Comparison of ENCODE assay signal across 9 mouse cellular contexts in the genomic region with DNA sequence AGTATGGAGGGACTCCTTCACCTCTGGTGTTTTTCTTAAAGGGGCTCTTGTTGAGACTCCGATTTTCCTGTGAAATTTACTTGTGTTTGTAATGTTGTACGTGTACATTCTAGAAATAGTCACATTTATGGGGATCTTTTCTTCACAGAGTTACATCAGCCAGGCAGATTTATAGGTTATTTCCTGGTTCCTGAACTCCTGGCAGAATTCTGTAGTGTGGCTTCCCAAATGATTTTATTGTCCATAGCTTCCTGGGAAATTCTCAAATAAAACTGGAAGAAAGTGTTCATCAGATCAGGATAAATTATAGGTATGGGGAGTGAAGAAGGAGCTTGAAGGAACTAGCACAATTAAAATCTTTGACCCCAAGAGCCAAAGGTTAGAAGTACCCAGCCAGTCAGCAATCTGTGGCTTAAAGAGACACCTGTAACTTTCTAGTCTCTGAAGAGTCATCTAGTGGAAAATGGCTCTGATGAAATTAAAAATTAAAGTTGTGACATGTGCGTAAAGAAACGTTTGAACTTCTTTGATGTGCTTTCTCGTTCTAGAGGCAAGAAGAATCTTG.
DNase-seq lines count a peak whose midpoint lies in the region; ATAC-seq and TF ChIP-seq lines count a peak whose summit lies in the region.
"Had no signal": no experiment of that assay in that cellular context is flagged by ENCODE, and none has a peak within 500 bp of the region (broad histone marks: within the 10 kb centered on the region; RNA-seq: fewer than 3 reads in every experiment).

No protein-coding gene starts in this region.

- no peak for DNase-seq in heart, embryonic 10.5 days (ENCODE audit: low spot score)
- no peak for DNase-seq in kidney, postnatal 4 days
- no peak for DNase-seq in limb, embryonic 14.5 days (ENCODE audit: low spot score)
- no peak for DNase-seq in spleen, postnatal 10 days (ENCODE audit: low spot score in 2 of 2)
- no peak for DNase-seq in cerebellum, adult 9-10 months

- no peaks in the 10 kb centered on the region for H3K4me1 ChIP-seq in heart, embryonic 13.5 days
- no peaks in the 10 kb centered on the region for H3K4me1 ChIP-seq in heart, embryonic 10.5 days
- peaks cover 3% of the 10 kb centered on the region; the same call in 1 of the 2 replicates for H3K4me1 ChIP-seq in kidney, embryonic 16.5 days (ENCODE audit: insufficient read depth, low read length)
- H3K4me1 ChIP-seq in embryonic facial prominence, embryonic 15.5 days: no peaks in the 10 kb centered on the region
- H3K4me1 ChIP-seq in limb, embryonic 14.5 days (ENCODE audit: control insufficient read depth, insufficient read depth, low read length): no peaks in the 10 kb centered on the region

- H3K4me2 ChIP-seq in heart, embryonic 13.5 days: peak overlapping the region; percentile 48
- H3K4me2 ChIP-seq in kidney, embryonic 16.5 days (replicated peaks; ENCODE audit: low read depth, low read length): peak overlapping the region; percentile 55
- peak overlapping the region; percentile 42; the same call in 1 of the 2 replicates for H3K4me2 ChIP-seq in embryonic facial prominence, embryonic 15.5 days (replicated peaks)
- peak overlapping the region; percentile 27; the same call in 1 of the 2 replicates for H3K4me2 ChIP-seq in limb, embryonic 14.5 days (replicated peaks; ENCODE audit: low read depth, low read length, severe bottlenecking)

- H3K27ac ChIP-seq in heart, embryonic 13.5 days (replicated peaks): no peak overlapping the region
- H3K27ac ChIP-seq in heart, embryonic 10.5 days: no peak overlapping the region
- H3K27ac ChIP-seq in kidney, embryonic 16.5 days (ENCODE audit: low read length): no peak overlapping the region
- no peak overlapping the region for H3K27ac ChIP-seq in embryonic facial prominence, embryonic 15.5 days (replicated peaks)
- H3K27ac ChIP-seq in limb, embryonic 14.5 days (replicated peaks; ENCODE audit: low read depth, low read length): no peak overlapping the region

- H3K27me3 ChIP-seq in heart, embryonic 13.5 days (replicated peaks): no peaks in the 10 kb centered on the region; the same call in 1 of the 2 replicates
- peaks cover 4% of the 10 kb centered on the region; the same call in 1 of the 2 replicates for H3K27me3 ChIP-seq in heart, embryonic 10.5 days (ENCODE audit: insufficient read depth, poor library complexity, severe bottlenecking)
- H3K27me3 ChIP-seq in kidney, embryonic 16.5 days (ENCODE audit: insufficient read depth, low read length): no peaks in the 10 kb centered on the region
- H3K27me3 ChIP-seq in embryonic facial prominence, embryonic 15.5 days: no peaks in the 10 kb centered on the region
- no peaks in the 10 kb centered on the region for H3K27me3 ChIP-seq in limb, embryonic 14.5 days (ENCODE audit: control insufficient read depth, insufficient read depth, low read length)

- TF ChIP-seq POLR2A in limb, embryonic 14.5 days (IDR thresholded peaks at IDR 0.05; ENCODE audit: borderline replicate concordance, extremely low read depth, insufficient read depth, insufficient read length): no peak

- H3K36me3 ChIP-seq in heart, embryonic 13.5 days: no peaks in the 10 kb centered on the region
- H3K36me3 ChIP-seq in heart, embryonic 10.5 days: no peaks in the 10 kb centered on the region
- H3K36me3 ChIP-seq in kidney, embryonic 16.5 days (ENCODE audit: insufficient read depth, low read length): no peaks in the 10 kb centered on the region
- H3K36me3 ChIP-seq in embryonic facial prominence, embryonic 15.5 days: no peaks in the 10 kb centered on the region
- no peaks in the 10 kb centered on the region for H3K36me3 ChIP-seq in limb, embryonic 14.5 days (ENCODE audit: control insufficient read depth, insufficient read depth, low read length)

- H3K4me3 ChIP-seq in heart, embryonic 13.5 days: 0 out of 2 replicates have a peak overlapping the region, but pooled peaks have one; percentile 11
- H3K4me3 ChIP-seq in heart, embryonic 10.5 days: no peak overlapping the region
- H3K4me3 ChIP-seq in kidney, embryonic 16.5 days (ENCODE audit: low read length): peak overlapping the region; percentile 34
- 0 out of 2 replicates have a peak overlapping the region, but pooled peaks have one; percentile 8 for H3K4me3 ChIP-seq in embryonic facial prominence, embryonic 15.5 days (replicated peaks)
- no peak overlapping the region for H3K4me3 ChIP-seq in limb, embryonic 14.5 days (replicated peaks; ENCODE audit: low read length)

- WGBS in heart, embryonic 13.5 days: 59% methylated on average over 5 of the region's 5 CpGs
- 69% methylated on average over 5 of the region's 5 CpGs for WGBS in heart, embryonic 10.5 days
- WGBS in kidney, embryonic 16.5 days: 34% methylated on average over 5 of the region's 5 CpGs
- 49% methylated on average over 5 of the region's 5 CpGs for WGBS in embryonic facial prominence, embryonic 15.5 days
- 48% methylated on average over 5 of the region's 5 CpGs for WGBS in limb, embryonic 14.5 days

- no peak for ATAC-seq in heart, embryonic 13.5 days (ENCODE audit: extremely low read depth, insufficient number of reproducible peaks, low FRiP score, low TSS enrichment)
- 0 out of 2 replicates have a peak, but pooled peaks have one; percentile 32 for ATAC-seq in kidney, embryonic 16.5 days (ENCODE audit: low FRiP score, low TSS enrichment)
- ATAC-seq in embryonic facial prominence, embryonic 15.5 days (ENCODE audit: insufficient number of reproducible peaks, low FRiP score, low TSS enrichment, low read depth): no peak
- ATAC-seq in limb, embryonic 14.5 days (ENCODE audit: low FRiP score, low read depth): no peak
- ATAC-seq: liver, postnatal 0 days had no signal

- 0 out of 2 replicates have a peak overlapping the region, but pooled peaks have one; percentile 54 for H3K9ac ChIP-seq in heart, embryonic 13.5 days
- peak overlapping the region; percentile 36; the same call in 1 of the 2 replicates for H3K9ac ChIP-seq in kidney, embryonic 16.5 days (replicated peaks; ENCODE audit: low read length)
- no peak overlapping the region for H3K9ac ChIP-seq in embryonic facial prominence, embryonic 15.5 days
- no peak overlapping the region for H3K9ac ChIP-seq in limb, embryonic 14.5 days (ENCODE audit: low read depth, low read length, severe bottlenecking)
- H3K9ac ChIP-seq: liver, postnatal 0 days had no signal

- H3K9me3 ChIP-seq in heart, embryonic 13.5 days: no peaks in the 10 kb centered on the region
- H3K9me3 ChIP-seq in heart, embryonic 10.5 days: no peaks in the 10 kb centered on the region
- no peaks in the 10 kb centered on the region for H3K9me3 ChIP-seq in kidney, embryonic 16.5 days (ENCODE audit: low read length)
- H3K9me3 ChIP-seq in embryonic facial prominence, embryonic 15.5 days (replicated peaks): no peaks in the 10 kb centered on the region
- H3K9me3 ChIP-seq in limb, embryonic 14.5 days (ENCODE audit: control insufficient read depth, low read length): no peaks in the 10 kb centered on the region

Comparison
In these comparisons a context has a peak if more than half of its experiments do, and no peak if none do; other contexts are left out.
1. H3K4me3 ChIP-seq: peak in heart, embryonic 13.5 days (single experiment), kidney, embryonic 16.5 days (single experiment) and embryonic facial prominence, embryonic 15.5 days (single experiment); none in heart, embryonic 10.5 days (single experiment) and limb, embryonic 14.5 days (single experiment).
2. H3K9ac ChIP-seq: peak in heart, embryonic 13.5 days (single experiment) and kidney, embryonic 16.5 days (single experiment); none in embryonic facial prominence, embryonic 15.5 days (single experiment) and limb, embryonic 14.5 days (single experiment).
3. Peak in every context shown above with its lines, with median percentiles within 50 percentile points of each other: H3K4me2 ChIP-seq.